Mouse (Mus musculus): Measurements from ENCODE around the gene Olfr806. TPM values are rescaled to one million over a fixed set of nuclear protein-coding genes. Genes with fewer than 3 reads are reported as not detected.

Gene Olfr806
- polyA plus RNA-seq, 1 experiment: not detected

DNA sequence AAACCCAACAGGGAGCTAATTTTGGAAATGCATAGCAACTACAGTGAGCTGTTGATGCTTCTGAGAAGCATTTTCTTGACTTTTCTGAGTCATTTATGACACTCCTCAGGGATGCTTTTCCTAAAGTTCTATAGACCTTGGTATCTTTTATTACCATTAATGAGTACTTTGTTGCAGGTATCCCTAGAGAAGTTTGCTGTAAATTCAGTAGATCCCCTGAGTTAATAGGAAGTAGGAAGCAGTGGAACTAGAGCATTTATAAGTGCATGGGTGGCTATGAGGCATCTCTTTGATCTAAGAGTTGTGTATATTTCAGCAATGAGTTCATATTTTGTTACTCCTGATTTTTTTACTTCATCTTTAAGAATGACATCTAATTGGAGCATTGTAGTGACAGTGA is 38.8 kb downstream of the Olfr806 start, which contains the start of gene Olfr804:
Olfr804 (plus strand) TSS at position 301 of the 400 bp plus-strand sequence.
- H3ac ChIP-seq (ENCODE audit: control insufficient read depth, insufficient read length, low read depth): no peak within 1 kb of the TSS
- no peaks in the 10 kb centered on the region for H3K79me2 ChIP-seq (ENCODE audit: control insufficient read depth, insufficient read depth)
- TF ChIP-seq MAX (IDR thresholded peaks at IDR 0.05) (no peak), CTCF (IDR thresholded peaks at IDR 0.05; ENCODE audit: control insufficient read depth, insufficient read depth, insufficient read length) (no peak), MYOD1 (IDR thresholded peaks at IDR 0.05; ENCODE audit: control insufficient read depth, insufficient read length, low read depth) (no peak), USF1 (IDR thresholded peaks at IDR 0.05; ENCODE audit: low read depth) (no peak), CEBPB (IDR thresholded peaks at IDR 0.05; ENCODE audit: low read depth) (no peak), MYOG (IDR thresholded peaks at IDR 0.05; ENCODE audit: control insufficient read depth, extremely low read depth, insufficient read length) (no peak), FOSL1 (IDR thresholded peaks at IDR 0.05; ENCODE audit: insufficient read depth, low read length, poor library complexity, severe bottlenecking) (no peak)
- no peaks in the 10 kb centered on the region for H3K27me3 ChIP-seq (ENCODE audit: control insufficient read depth, insufficient read depth, insufficient read length)
- no peaks in the 10 kb centered on the region for H3K79me3 ChIP-seq (ENCODE audit: low read depth)
- no peaks in the 10 kb centered on the region for H3K36me3 ChIP-seq (ENCODE audit: control insufficient read depth, insufficient read depth)
- H3K4me3 ChIP-seq (ENCODE audit: insufficient read depth, poor library complexity, severe bottlenecking): no peak within 1 kb of the TSS

DNA sequence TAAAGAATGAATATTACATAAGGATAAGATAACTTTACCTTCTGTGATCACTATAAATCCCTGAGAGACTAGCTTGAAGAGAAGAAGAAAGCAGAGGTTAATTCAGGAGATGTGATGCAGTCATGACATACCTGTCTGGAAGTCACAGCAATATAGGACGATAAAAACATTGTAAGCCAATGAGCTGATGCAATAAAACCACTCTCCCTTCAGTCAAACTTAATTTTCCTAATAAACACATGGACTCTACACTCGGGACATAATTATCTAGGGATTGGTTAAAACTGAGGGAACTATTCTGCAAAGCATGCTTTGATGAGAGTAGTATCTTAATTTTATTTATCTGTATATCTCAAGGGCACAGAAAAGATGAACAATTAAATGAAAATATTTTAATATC is 47.5 kb downstream of the Olfr806 start, which contains the start of gene Olfr803:
Olfr803 (minus strand) TSS at position 101 of the 400 bp plus-strand sequence.
- Histone ChIP-seq H3K4me3 (ENCODE audit: insufficient read depth, poor library complexity, severe bottlenecking) (no peak within 1 kb of the TSS), H3K36me3 (ENCODE audit: control insufficient read depth, insufficient read depth) (no peaks in the 10 kb centered on the region), H3K79me2 (ENCODE audit: control insufficient read depth, insufficient read depth) (no peaks in the 10 kb centered on the region), H3K79me3 (ENCODE audit: low read depth) (no peaks in the 10 kb centered on the region), H3ac (ENCODE audit: control insufficient read depth, insufficient read length, low read depth) (no peak within 1 kb of the TSS), H3K27me3 (ENCODE audit: control insufficient read depth, insufficient read depth, insufficient read length) (no peaks in the 10 kb centered on the region)
- TF ChIP-seq USF1 (IDR thresholded peaks at IDR 0.05; ENCODE audit: low read depth): no peak
- TF ChIP-seq MAX (IDR thresholded peaks at IDR 0.05): no peak
- TF ChIP-seq FOSL1 (IDR thresholded peaks at IDR 0.05; ENCODE audit: insufficient read depth, low read length, poor library complexity, severe bottlenecking): no peak
- TF ChIP-seq CEBPB (IDR thresholded peaks at IDR 0.05; ENCODE audit: low read depth): no peak
- no peak for TF ChIP-seq MYOD1 (IDR thresholded peaks at IDR 0.05; ENCODE audit: control insufficient read depth, insufficient read length, low read depth)
- TF ChIP-seq MYOG (IDR thresholded peaks at IDR 0.05; ENCODE audit: control insufficient read depth, extremely low read depth, insufficient read length): no peak
- no peak for TF ChIP-seq CTCF (IDR thresholded peaks at IDR 0.05; ENCODE audit: control insufficient read depth, insufficient read depth, insufficient read length)

DNA sequence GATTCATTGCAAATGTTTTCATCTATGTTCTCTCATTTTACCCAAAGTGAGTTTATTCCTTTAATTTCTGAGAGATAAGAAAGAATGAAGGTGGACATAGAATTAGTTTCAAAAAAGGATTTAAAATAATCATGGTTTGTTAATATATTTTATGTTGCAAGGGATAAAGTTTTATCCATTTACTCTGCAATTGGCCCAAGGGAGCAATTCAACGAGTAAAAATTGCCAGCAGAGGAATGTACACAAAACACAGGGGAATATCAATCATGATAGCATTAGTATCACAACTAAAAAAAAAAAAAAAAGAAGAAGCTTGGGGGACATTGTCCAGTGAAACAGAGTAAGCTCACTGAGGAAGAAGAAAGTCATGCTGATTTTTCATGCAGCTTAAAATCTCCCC is 53.7 kb downstream of the Olfr806 start, which contains the start of gene Olfr802:
Olfr802 (minus strand) TSS at position 101 of the 400 bp plus-strand sequence.
- Histone ChIP-seq H3K79me2 (ENCODE audit: control insufficient read depth, insufficient read depth) (no peaks in the 10 kb centered on the region), H3K27me3 (ENCODE audit: control insufficient read depth, insufficient read depth, insufficient read length) (no peaks in the 10 kb centered on the region), H3K36me3 (ENCODE audit: control insufficient read depth, insufficient read depth) (no peaks in the 10 kb centered on the region), H3K4me3 (ENCODE audit: insufficient read depth, poor library complexity, severe bottlenecking) (no peak within 1 kb of the TSS), H3ac (ENCODE audit: control insufficient read depth, insufficient read length, low read depth) (no peak within 1 kb of the TSS), H3K79me3 (ENCODE audit: low read depth) (no peaks in the 10 kb centered on the region)
- TF ChIP-seq CEBPB (IDR thresholded peaks at IDR 0.05; ENCODE audit: low read depth) (no peak), USF1 (IDR thresholded peaks at IDR 0.05; ENCODE audit: low read depth) (no peak), MYOG (IDR thresholded peaks at IDR 0.05; ENCODE audit: control insufficient read depth, extremely low read depth, insufficient read length) (no peak), FOSL1 (IDR thresholded peaks at IDR 0.05; ENCODE audit: insufficient read depth, low read length, poor library complexity, severe bottlenecking) (no peak), MAX (IDR thresholded peaks at IDR 0.05) (no peak), CTCF (IDR thresholded peaks at IDR 0.05; ENCODE audit: control insufficient read depth, insufficient read depth, insufficient read length) (no peak), MYOD1 (IDR thresholded peaks at IDR 0.05; ENCODE audit: control insufficient read depth, insufficient read length, low read depth) (no peak)

Small RNAs within 50 kb of the gene (microRNA-seq; reads per million reads assigned to microRNA genes)
- gene Gm24485 (ENCODE audit: borderline microRNAs expressed): not detected

Other genes with a start within 250 kb of the Olfr806 start
- gene Olfr790, start 243.4 kb downstream of the Olfr806 start, polyA plus RNA-seq (2012; fragmentation: generic; extraction: Trizol): not detected
- not detected for gene Olfr791, start 220.1 kb downstream of the Olfr806 start, polyA plus RNA-seq (2012; fragmentation: generic; extraction: Trizol)
- gene Olfr792, start 202.8 kb downstream of the Olfr806 start, polyA plus RNA-seq (2012; fragmentation: generic; extraction: Trizol): not detected
- gene Olfr794, start 174.3 kb downstream of the Olfr806 start, polyA plus RNA-seq (2012; fragmentation: generic; extraction: Trizol): not detected
- not detected for gene Olfr796, start 129.4 kb downstream of the Olfr806 start, polyA plus RNA-seq (2012; fragmentation: generic; extraction: Trizol)
- not detected for gene Olfr798, start 114.0 kb downstream of the Olfr806 start, polyA plus RNA-seq (2012; fragmentation: generic; extraction: Trizol)
- not detected for gene Olfr799, start 104.4 kb downstream of the Olfr806 start, polyA plus RNA-seq (2012; fragmentation: generic; extraction: Trizol)
- not detected for gene Olfr800, start 84.2 kb downstream of the Olfr806 start, polyA plus RNA-seq (2012; fragmentation: generic; extraction: Trizol)
- not detected for gene Olfr801, start 68.1 kb downstream of the Olfr806 start, polyA plus RNA-seq (2012; fragmentation: generic; extraction: Trizol)
- gene Olfr802, start 53.8 kb downstream of the Olfr806 start, polyA plus RNA-seq (2012; fragmentation: generic; extraction: Trizol): not detected
- gene Olfr803, start 47.6 kb downstream of the Olfr806 start, polyA plus RNA-seq (2012; fragmentation: generic; extraction: Trizol): not detected
- gene Olfr804, start 38.7 kb downstream of the Olfr806 start, polyA plus RNA-seq (2012; fragmentation: generic; extraction: Trizol): not detected
- gene Olfr805, start 12.5 kb downstream of the Olfr806 start, polyA plus RNA-seq (2012; fragmentation: generic; extraction: Trizol): not detected
- not detected for gene Olfr807, start 15.9 kb upstream of the Olfr806 start, polyA plus RNA-seq (2012; fragmentation: generic; extraction: Trizol)
- gene Olfr808, start 23.6 kb upstream of the Olfr806 start, polyA plus RNA-seq (2012; fragmentation: generic; extraction: Trizol): not detected
- not detected for gene Olfr809, start 32.7 kb upstream of the Olfr806 start, polyA plus RNA-seq (2012; fragmentation: generic; extraction: Trizol)
- not detected for gene Olfr810, start 53.0 kb upstream of the Olfr806 start, polyA plus RNA-seq (2012; fragmentation: generic; extraction: Trizol)
- not detected for gene Olfr811, start 62.5 kb upstream of the Olfr806 start, polyA plus RNA-seq (2012; fragmentation: generic; extraction: Trizol)
- not detected for gene Olfr812, start 104.2 kb upstream of the Olfr806 start, polyA plus RNA-seq (2012; fragmentation: generic; extraction: Trizol)
- gene Olfr813, start 113.4 kb upstream of the Olfr806 start, polyA plus RNA-seq (2012; fragmentation: generic; extraction: Trizol): not detected
- gene Olfr814, start 137.9 kb upstream of the Olfr806 start, polyA plus RNA-seq (2012; fragmentation: generic; extraction: Trizol): not detected
- not detected for gene Olfr815, start 163.9 kb upstream of the Olfr806 start, polyA plus RNA-seq (2012; fragmentation: generic; extraction: Trizol)
- gene Olfr816, start 173.7 kb upstream of the Olfr806 start, polyA plus RNA-seq (2012; fragmentation: generic; extraction: Trizol): not detected
- not detected for gene Olfr818, start 207.2 kb upstream of the Olfr806 start, polyA plus RNA-seq (2012; fragmentation: generic; extraction: Trizol)
- not detected for gene Olfr819, start 225.3 kb upstream of the Olfr806 start, polyA plus RNA-seq (2012; fragmentation: generic; extraction: Trizol)
- gene Olfr247, start 234.2 kb upstream of the Olfr806 start, polyA plus RNA-seq (2012; fragmentation: generic; extraction: Trizol): not detected
- not detected for gene Gm10310, start 243.1 kb upstream of the Olfr806 start, polyA plus RNA-seq (2012; fragmentation: generic; extraction: Trizol)

All from C2C12 (cell line).